In genomic region chr12:9178626-9179025, GRCm38 (mm10) we compare ENCODE assay signal across 18 mouse cellular contexts.
DNase-seq lines count a peak whose midpoint lies in the region; ATAC-seq and TF ChIP-seq lines count a peak whose summit lies in the region.
"Had no signal": no experiment of that assay in that cellular context is flagged by ENCODE, and none has a peak within 500 bp of the region (broad histone marks: within the 10 kb centered on the region; RNA-seq: fewer than 3 reads in every experiment).

No protein-coding gene starts in this region.

- DNase-seq in embryo, embryonic 10 days (ENCODE audit: low spot score), result peak; percentile 33
- DNase-seq in embryo, embryonic 9.5 days (ENCODE audit: extremely low spot score), result no peak
- DNase-seq in 3T3-L1 (ENCODE audit: low read depth, low spot score), result peak; percentile 25
- peak; percentile 75 for DNase-seq in embryonic facial prominence, embryonic 11.5 days (ENCODE audit: low spot score)
- DNase-seq in adrenal gland, postnatal 36 days, result no peak
- no peak for DNase-seq in urinary bladder, postnatal 14 days (ENCODE audit: low spot score)
- DNase-seq in liver, postnatal 0 days, result no peak
- DNase-seq: cerebellum, adult 2 months; cerebellum, postnatal 36 days; gastrocnemius, postnatal 36 days; lung, adult 2 months; lung, postnatal 36 days; retina, postnatal 1 day; right cerebral cortex, postnatal 4 days had no signal

- no peaks in the 10 kb centered on the region for H3K9me3 ChIP-seq in embryonic facial prominence, embryonic 11.5 days (replicated peaks; ENCODE audit: control insufficient read depth, low read length)
- no peaks in the 10 kb centered on the region for H3K9me3 ChIP-seq in limb, embryonic 12.5 days
- no peaks in the 10 kb centered on the region for H3K9me3 ChIP-seq in liver, postnatal 0 days (ENCODE audit: low read length)
- H3K9me3 ChIP-seq: hindbrain, embryonic 13.5 days; intestine, embryonic 15.5 days had no signal

- peak; percentile 74; the same call in 1 of the 2 replicates for ATAC-seq in embryonic facial prominence, embryonic 11.5 days (replicated peaks; ENCODE audit: insufficient number of reproducible peaks, low FRiP score, low TSS enrichment, low read depth)
- ATAC-seq in limb, embryonic 12.5 days (ENCODE audit: insufficient number of reproducible peaks, insufficient read depth, low FRiP score, low TSS enrichment, low read depth), result peak; percentile 48; the same call in 1 of the 2 replicates
- ATAC-seq in liver, postnatal 0 days, result no peak
- ATAC-seq: forebrain, embryonic 14.5 days; intestine, embryonic 15.5 days had no signal

- no peak overlapping the region for H3K4me3 ChIP-seq in embryonic facial prominence, embryonic 11.5 days (ENCODE audit: low read depth, low read length)
- H3K4me3 ChIP-seq in limb, embryonic 12.5 days (replicated peaks), result no peak overlapping the region
- H3K4me3 ChIP-seq in liver, postnatal 0 days (ENCODE audit: low read depth, low read length), result no peak overlapping the region
- H3K4me3 ChIP-seq: hindbrain, embryonic 13.5 days; intestine, embryonic 15.5 days had no signal

- TF ChIP-seq EP300 in liver, postnatal 0 days (IDR thresholded peaks at IDR 0.05; ENCODE audit: low read depth), result no peak

- no peak for TF ChIP-seq CTCF in liver, postnatal 0 days (IDR thresholded peaks at IDR 0.05; ENCODE audit: low read depth)

- H3K27me3 ChIP-seq in embryonic facial prominence, embryonic 11.5 days (ENCODE audit: control insufficient read depth, insufficient read depth, low read length), result no peaks in the 10 kb centered on the region
- peaks cover 8% of the 10 kb centered on the region; the same call in 1 of the 2 replicates for H3K27me3 ChIP-seq in limb, embryonic 12.5 days
- no peaks in the 10 kb centered on the region for H3K27me3 ChIP-seq in liver, postnatal 0 days (ENCODE audit: insufficient read depth, low read length)
- H3K27me3 ChIP-seq: hindbrain, embryonic 13.5 days; intestine, embryonic 15.5 days had no signal

- 19% methylated on average over 4 of the region's 4 CpGs for WGBS in embryonic facial prominence, embryonic 11.5 days
- WGBS in limb, embryonic 12.5 days, result 28% methylated on average over 4 of the region's 4 CpGs
- 54% methylated on average over 4 of the region's 4 CpGs for WGBS in liver, postnatal 0 days (ENCODE audit: insufficient replicate concordance)

- no peaks in the 10 kb centered on the region for H3K36me3 ChIP-seq in embryonic facial prominence, embryonic 11.5 days (replicated peaks; ENCODE audit: control insufficient read depth, insufficient read depth, low read depth, low read length)
- no peaks in the 10 kb centered on the region for H3K36me3 ChIP-seq in limb, embryonic 12.5 days
- no peaks in the 10 kb centered on the region for H3K36me3 ChIP-seq in liver, postnatal 0 days (replicated peaks; ENCODE audit: insufficient read depth, low read length)
- H3K36me3 ChIP-seq: hindbrain, embryonic 13.5 days; intestine, embryonic 15.5 days had no signal

- H3K27ac ChIP-seq in embryonic facial prominence, embryonic 11.5 days (replicated peaks; ENCODE audit: low read depth, low read length), result 0 out of 2 replicates have a peak overlapping the region, but pooled peaks have one; percentile 31
- H3K27ac ChIP-seq in limb, embryonic 12.5 days, result 0 out of 2 replicates have a peak overlapping the region, but pooled peaks have one; percentile 47
- no peak overlapping the region for H3K27ac ChIP-seq in liver, postnatal 0 days (ENCODE audit: low read depth)
- H3K27ac ChIP-seq: hindbrain, embryonic 13.5 days; intestine, embryonic 15.5 days had no signal

- H3K9ac ChIP-seq in embryonic facial prominence, embryonic 11.5 days (replicated peaks; ENCODE audit: low read length), result no peak overlapping the region
- H3K9ac ChIP-seq in limb, embryonic 12.5 days (replicated peaks), result no peak overlapping the region
- no peak overlapping the region for H3K9ac ChIP-seq in liver, postnatal 0 days (replicated peaks)
- H3K9ac ChIP-seq: hindbrain, embryonic 13.5 days; intestine, embryonic 15.5 days had no signal

- H3K4me1 ChIP-seq in embryonic facial prominence, embryonic 11.5 days (ENCODE audit: control insufficient read depth, insufficient read depth, low read length), result no peaks in the 10 kb centered on the region
- H3K4me1 ChIP-seq in limb, embryonic 12.5 days (replicated peaks), result peaks cover 15% of the 10 kb centered on the region
- no peaks in the 10 kb centered on the region for H3K4me1 ChIP-seq in liver, postnatal 0 days (ENCODE audit: insufficient read depth)
- H3K4me1 ChIP-seq: hindbrain, embryonic 13.5 days; intestine, embryonic 15.5 days had no signal

- H3K4me2 ChIP-seq in embryonic facial prominence, embryonic 11.5 days (ENCODE audit: low read depth, low read length), result no peak overlapping the region
- no peak overlapping the region for H3K4me2 ChIP-seq in limb, embryonic 12.5 days
- H3K4me2 ChIP-seq in liver, postnatal 0 days (ENCODE audit: low read depth, low read length), result no peak overlapping the region
- H3K4me2 ChIP-seq: hindbrain, embryonic 13.5 days; intestine, embryonic 15.5 days had no signal

Comparison
In these comparisons a context has a peak if more than half of its experiments do, and no peak if none do; other contexts are left out.
1. DNase-seq: peak in embryo, embryonic 10 days (single experiment), 3T3-L1 (single experiment) and embryonic facial prominence, embryonic 11.5 days (single experiment); none in embryo, embryonic 9.5 days (single experiment), adrenal gland, postnatal 36 days (0 of 2), urinary bladder, postnatal 14 days (single experiment) and liver, postnatal 0 days (single experiment).